Mouse (Mus musculus) lung, adult 2 months (tissue): ENCODE data around the gene Adh1.

Experiments used
- CTCF ChIP-seq: fragments of 200-500 bp; IDR thresholded peaks from 2 replicates; pipeline ENCODE4 v1.5.1; 2011; ENCODE audit warnings: mild to moderate bottlenecking, low read length, control low read depth; ENCODE audit not compliant: insufficient read depth
- POLR2A ChIP-seq: fragments of 200-500 bp; IDR thresholded peaks from 2 replicates; pipeline ENCODE4 v1.6.1; 2011; ENCODE audit warnings: low read depth, mild to moderate bottlenecking, control low read depth, low read length, borderline replicate concordance; ENCODE audit errors: extremely low read depth

DNA sequence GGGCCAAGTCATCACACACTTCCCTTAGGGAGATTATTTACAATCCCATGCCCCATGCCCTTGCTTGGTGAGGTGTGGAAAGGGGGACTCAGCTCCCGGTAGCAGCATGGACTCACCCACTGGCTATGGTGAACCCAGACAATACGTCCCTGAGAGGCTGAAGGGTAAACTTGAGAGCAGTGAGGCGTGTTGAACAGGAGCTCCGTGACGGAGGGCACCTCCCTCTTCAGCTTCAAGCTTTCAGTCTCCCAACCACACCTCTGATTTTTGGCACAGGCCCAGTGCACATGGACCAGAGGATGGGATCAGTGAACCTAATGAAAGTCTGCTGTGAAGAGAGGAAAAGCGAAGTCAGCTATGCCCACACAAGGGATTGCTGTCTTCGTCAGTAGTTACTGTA lies 12.8 kb upstream of the Adh1 start:
- TF ChIP-seq CTCF (no peak), POLR2A (no peak)
